Mouse (Mus musculus): ENCODE results near the gene Pif1.

Pif1 gene

GRCm38 (mm10) chr9:65561016-65561415 lies 25.9 kb upstream of the Pif1 start:
- peak; percentile 70 to 78 for DNase-seq (ENCODE audit: low spot score in 2 of 2)

- peak; percentile 82 to 91 for DNase-seq (ENCODE audit: low spot score in 2 of 2)
Measured at GRCm38 (mm10) chr9:65562081-65562506, 24.9 kb upstream of the Pif1 start.

DNA sequence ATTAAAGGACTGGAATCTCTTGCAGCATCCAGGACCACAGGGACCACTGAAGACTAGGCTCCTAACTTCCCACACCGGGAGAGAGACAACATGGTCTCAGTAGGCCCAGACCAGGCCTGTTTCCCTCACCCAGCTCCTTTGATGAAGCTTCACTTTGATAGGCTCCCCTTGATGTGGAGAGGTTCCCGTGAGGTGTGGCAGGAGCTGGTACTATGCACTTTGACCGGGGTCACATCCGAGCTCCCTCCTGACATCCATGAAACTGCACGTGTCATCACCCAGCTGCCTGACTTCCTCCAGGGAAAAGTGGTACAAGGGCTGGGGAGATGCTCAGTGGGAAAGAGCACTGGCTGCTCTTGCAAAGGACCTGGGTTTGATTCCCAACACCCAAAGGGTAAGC lies 23.9 kb upstream of the Pif1 start:
- no peak for DNase-seq (ENCODE audit: low spot score in 2 of 2)

DNA sequence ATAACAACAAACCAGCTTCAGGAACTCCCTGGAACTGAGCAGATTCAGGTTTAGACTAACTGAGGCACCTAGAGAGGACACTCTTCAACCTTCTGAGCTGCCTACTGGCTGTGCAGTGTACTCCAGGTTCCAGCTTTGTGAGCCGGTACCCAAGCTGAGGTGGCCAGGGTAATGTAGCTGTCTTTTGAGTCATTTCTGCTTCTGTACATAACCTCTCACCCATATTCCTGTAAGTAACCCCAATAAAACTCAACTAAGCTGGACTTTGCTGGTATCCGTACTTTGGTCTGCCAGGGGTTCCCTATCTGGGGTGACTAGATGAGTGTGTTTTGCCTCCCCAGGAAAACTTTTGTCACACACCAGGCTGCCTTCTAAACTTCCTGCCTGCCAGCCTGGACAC lies 22.3 kb upstream of the Pif1 start:
- no peak for DNase-seq (ENCODE audit: low spot score in 2 of 2)

GRCm38 (mm10) chr9:65568787-65569186 lies 18.2 kb upstream of the Pif1 start:
- peak in 1 of 2 experiments; percentile 45 for DNase-seq (ENCODE audit: low spot score in 2 of 2)

- peak; percentile 82 to 84 for DNase-seq (ENCODE audit: low spot score in 2 of 2)
Measured at GRCm38 (mm10) chr9:65569491-65569971, 17.4 kb upstream of the Pif1 start.

DNA sequence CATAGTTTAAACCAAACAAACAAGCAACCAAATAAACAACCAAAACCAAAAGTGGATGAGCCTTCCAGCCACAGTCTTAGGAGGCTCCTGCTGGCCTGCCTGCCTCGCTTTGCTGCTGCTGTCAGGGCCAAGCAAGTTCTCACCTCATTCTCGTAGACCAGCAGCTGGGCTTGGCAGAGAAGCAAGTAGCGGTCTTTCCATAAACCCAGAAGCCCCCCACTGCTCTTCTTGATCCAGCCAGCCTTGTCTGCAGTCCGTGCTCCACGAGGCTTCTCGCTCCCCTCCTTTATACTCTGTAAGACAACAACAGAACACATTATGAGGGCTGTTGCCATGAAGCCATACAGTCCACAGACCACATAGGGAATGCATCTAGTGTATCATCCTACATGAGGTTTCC lies 14.1 kb upstream of the Pif1 start:
- DNase-seq (ENCODE audit: low spot score in 2 of 2), result no peak

DNA sequence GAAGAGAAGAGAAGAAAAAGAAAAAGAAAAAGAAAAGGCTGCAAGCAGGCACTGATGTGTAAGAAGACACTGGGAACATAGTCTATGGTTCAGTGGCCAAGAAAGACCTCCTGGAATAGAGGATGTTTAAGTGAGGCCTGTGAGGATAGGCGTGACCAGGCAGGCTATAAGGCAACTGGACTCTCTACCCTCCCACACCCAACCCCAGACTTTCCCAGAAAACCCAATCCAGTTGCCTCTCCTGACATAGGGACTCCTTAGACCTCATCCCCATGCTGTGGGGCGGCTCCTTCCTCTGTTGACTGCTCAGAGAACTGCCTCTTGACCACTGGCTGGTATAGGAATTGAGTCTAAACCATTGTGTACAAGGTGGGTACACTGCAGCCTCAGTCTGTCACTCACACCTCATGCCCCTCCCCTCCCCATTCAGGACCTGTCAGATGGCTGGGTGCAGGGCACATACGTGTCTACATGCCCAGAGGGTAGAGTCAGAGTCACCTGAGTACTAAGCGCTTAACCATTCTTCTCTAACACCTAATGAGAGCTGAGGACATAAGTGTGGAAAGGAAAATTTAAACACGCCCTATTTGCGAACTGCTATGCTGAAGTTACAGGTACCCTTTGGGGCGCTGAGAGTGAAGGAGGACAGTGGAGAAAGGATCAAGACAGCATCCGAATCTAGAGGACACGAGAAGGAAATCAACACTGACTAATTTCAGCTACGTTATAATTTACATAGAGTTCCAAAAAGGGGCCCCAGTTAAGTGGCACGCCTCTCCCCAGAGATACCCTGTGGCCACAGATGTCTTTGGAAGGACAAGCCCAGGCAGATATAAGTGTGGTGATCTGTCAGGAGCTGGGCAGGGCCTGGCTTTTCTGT lies 12.2 kb upstream of the Pif1 start:
- no peak for DNase-seq (ENCODE audit: low spot score in 2 of 2)

- peak in 1 of 2 experiments; percentile 43 for DNase-seq (ENCODE audit: low spot score in 2 of 2)
Measured at GRCm38 (mm10) chr9:65575393-65576196, 11.4 kb upstream of the Pif1 start.

DNA sequence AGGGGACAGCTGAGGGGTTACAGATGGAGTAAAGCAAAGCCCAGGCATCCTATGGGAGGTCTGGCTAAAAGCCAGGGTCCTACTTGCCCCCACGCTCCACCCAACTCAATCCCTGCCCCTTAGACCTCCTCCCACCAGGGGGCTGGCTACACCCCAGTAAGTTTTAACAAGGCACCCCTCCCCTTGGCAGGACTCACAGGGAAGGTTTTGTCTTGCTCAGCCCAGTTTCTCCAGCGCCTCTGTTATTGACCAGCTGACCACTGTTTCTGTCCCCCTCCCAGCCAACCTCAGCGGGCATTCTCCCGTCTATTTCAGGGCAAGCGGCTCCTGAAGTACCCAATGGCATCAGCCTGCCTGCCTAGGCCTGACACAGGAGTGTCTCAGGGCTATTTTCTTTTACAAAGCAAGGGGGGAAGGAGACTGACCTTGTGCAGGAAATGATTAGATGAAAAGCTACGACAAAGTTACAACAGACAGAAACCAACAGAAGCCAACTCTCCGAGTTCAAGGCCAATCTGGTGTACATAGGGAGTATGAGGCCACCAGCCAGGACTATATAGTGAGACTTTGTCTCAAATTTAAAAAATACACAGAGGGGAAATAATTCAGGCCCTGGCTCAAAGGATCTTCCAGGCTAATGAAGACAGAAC lies 10.0 kb upstream of the Pif1 start:
- DNase-seq (ENCODE audit: low spot score in 2 of 2), result peak; percentile 57 to 66

DNA sequence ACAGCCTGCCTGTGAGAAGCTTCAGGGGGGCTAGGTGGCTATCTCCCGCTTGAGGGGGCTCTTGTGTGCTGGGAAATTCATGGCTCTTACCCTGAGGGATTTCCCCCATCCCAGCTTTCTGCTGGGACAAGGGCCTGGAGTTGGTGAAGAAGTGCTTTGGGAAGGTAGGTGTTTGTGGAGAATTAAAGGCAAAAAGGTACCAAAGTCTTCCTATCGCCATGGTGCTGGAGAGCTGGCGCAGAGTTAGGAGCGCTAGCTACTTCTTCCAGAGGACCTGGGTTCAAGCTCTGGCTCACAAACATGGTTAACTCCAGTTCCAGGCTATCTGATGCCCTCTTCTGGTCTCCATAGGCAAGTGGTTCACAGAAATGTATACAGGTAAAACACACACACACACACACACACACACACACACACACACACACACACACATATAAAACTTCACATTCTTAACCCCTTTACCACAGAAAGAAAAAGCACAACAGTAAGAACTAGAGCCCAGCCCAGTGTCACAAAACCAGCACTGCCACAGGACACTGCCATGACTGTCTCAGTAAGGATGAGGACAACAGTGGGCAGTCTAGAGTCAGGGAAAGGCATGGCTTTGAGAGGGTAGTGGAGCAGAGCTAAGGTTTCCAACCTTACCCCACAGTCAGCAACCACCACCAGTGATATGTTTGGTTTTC lies 9.3 kb upstream of the Pif1 start:
- no peak for DNase-seq (ENCODE audit: low spot score in 2 of 2)

- peak; percentile 67 to 81 for DNase-seq (ENCODE audit: low spot score in 2 of 2)
Measured at GRCm38 (mm10) chr9:65578801-65579249, 8.1 kb upstream of the Pif1 start.

- peak; percentile 93 to 94 for DNase-seq (ENCODE audit: low spot score in 2 of 2)
Measured at GRCm38 (mm10) chr9:65579781-65580371, 7.1 kb upstream of the Pif1 start, which contains the start of gene Plekho2. Gene Plekho2 (minus strand): TSS chr9:65580040.

DNA sequence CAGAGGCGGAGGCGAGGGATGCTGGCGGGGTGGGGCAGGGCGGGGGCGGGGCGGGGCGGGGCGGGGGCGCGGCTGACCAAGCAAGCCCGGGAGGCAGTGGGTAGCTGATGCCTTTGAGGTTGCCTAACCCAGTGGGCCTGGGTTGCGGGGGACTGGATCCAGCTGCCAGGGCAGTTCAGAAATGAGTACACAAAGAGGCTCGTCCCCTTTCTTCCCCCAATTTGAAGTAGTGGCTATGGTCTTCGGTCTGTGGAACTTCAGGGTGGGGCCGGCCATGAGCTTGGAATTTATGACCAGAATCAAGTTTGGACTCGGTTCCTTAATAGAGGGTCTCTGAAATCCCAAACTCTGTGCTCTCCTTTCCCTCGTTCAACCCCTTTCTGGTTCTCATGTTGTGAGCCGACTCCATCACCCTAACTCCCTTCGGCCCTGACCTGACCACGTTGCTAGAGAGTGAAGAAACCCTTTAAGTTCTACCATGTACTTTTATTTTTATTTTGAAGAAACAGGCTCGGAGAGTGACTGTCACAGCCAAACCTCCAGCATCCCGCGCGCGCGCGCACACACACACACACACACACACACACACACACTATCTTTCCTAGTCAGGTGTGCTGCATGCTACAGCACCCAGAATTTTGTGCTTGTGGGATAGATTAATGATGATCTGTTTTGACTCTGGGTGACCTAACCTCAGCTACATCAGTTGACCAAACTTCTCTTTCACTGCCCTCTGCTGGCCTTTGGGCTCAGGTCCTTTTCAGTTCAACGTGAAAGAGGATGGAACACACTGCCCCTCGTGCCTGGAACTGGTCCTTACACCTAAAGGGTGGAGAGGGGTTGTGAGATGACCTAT lies 6.3 kb upstream of the Pif1 start:
- peak; percentile 86 to 92 for DNase-seq (ENCODE audit: low spot score in 2 of 2)

- DNase-seq (ENCODE audit: low spot score in 2 of 2), result no peak
Measured at GRCm38 (mm10) chr9:65583045-65583444, 3.9 kb upstream of the Pif1 start.

DNA sequence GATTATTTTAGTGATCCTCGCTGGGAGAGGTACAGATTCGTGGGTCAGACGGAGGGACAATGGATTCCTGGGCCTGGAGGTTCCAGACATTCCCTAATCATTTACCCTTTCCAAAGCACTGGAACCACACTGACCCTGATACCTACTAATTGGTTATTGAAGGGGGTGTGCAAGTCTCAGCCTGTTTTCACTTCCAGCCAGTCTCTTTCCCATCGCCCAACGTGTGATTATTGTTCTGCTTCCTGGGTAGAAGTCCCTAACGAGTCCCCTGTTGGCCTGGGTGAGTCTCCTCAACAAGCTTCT lies 261 bp downstream of the Pif1 start:
- DNase-seq (ENCODE audit: low spot score in 2 of 2), result no peak

DNA sequence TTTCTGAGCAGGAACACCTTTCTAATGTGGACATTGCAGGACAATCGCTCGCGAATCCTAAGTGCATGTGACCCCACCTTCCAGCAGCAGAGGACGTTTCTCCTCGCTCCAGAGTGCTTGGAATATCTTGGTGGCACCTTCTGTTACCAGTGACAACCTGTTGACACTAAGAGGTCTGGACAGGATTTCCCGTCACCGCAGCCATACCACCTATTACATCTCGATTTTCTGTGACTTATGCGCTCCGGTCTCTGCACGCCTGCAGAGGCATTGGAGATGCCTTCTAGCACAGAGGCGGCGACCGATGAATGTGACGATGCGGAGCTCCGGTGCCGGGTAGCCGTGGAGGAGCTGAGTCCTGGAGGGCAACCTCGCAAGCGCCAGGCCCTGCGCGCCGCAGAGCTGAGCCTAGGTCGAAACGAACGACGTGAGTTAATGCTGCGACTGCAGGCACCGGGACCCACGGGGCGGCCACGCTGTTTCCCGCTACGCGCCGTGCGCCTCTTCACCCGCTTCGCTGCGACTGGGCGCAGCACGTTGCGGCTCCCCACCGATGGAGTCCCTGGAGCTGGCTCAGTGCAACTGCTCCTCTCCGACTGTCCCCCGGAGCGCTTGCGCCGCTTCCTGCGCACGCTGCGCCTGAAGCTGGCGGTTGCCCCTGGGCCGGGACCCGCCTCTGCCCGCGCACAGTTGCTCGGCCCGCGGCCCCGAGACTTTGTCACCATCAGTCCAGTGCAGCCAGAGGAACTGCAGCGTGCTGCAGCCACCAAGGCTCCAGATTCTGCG lies 806 bp downstream of the Pif1 start:
- DNase-seq (ENCODE audit: low spot score in 2 of 2), result no peak

GRCm38 (mm10) chr9:65589091-65589490 lies 2.1 kb downstream of the Pif1 start:
- DNase-seq (ENCODE audit: low spot score in 2 of 2), result no peak

DNA sequence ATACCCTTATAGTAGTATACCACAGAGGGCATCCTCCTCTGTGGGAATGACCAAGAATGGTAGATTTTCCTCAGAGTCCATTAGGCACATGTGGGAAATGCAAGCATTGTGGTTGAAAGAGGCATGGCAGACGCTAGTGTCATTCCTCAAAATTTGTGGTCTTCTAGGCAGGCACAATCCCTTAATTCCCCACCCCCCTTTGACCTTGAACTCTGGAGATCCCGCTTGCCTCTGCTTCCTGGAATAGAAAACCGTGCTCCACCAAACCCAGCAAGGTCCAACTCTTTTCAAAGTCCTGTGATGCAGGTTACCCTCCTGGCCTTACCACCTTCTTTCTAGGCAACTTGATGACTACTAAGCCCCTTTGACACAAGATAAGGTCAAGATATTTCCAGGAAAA lies 5.8 kb downstream of the Pif1 start:
- DNase-seq (ENCODE audit: low spot score in 2 of 2), result no peak

Data from heart, adult 9 months (tissue).